24 mouse cellular contexts compared by ENCODE assay signal in the genomic region with DNA sequence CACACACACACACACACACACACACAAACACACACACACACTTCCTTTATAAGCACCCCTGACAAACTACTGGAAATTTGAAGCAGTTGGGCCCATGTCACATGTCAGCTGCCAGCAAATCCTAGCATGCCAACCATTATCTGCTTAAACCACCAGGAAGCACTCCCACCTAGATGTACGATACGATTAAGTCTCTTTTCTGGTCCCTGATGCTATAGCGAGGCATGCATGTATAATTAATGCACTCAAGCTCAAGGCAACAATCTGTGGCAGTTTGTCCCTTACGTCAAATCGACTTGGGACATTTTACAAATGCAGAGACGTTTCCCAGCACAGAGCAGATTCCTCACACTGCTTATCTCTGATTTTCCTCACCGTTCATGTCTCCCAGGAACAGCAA.
DNase-seq lines count a peak whose midpoint lies in the region; ATAC-seq and TF ChIP-seq lines count a peak whose summit lies in the region.
"Had no signal": no experiment of that assay in that cellular context is flagged by ENCODE, and none has a peak within 500 bp of the region (broad histone marks: within the 10 kb centered on the region; RNA-seq: fewer than 3 reads in every experiment).

No protein-coding gene starts in this region.

- no peak for TF ChIP-seq POLR2A in brain, embryonic 14.5 days (IDR thresholded peaks at IDR 0.05; ENCODE audit: borderline replicate concordance, extremely low read depth, insufficient read depth, insufficient read length, poor library complexity, severe bottlenecking)

- peaks cover 6% of the 10 kb centered on the region for H3K4me1 ChIP-seq in heart, embryonic 12.5 days (replicated peaks)
- H3K4me1 ChIP-seq in hindbrain, embryonic 15.5 days (replicated peaks) = 0 out of 2 replicates have a peak, but pooled peaks cover 5% of the 10 kb centered on the region
- peaks cover 4% of the 10 kb centered on the region; the same call in 1 of the 2 replicates for H3K4me1 ChIP-seq in midbrain, embryonic 16.5 days (ENCODE audit: control insufficient read depth, insufficient read depth, low read length)
- no peaks in the 10 kb centered on the region for H3K4me1 ChIP-seq in stomach, postnatal 0 days (replicated peaks; ENCODE audit: control insufficient read depth, insufficient read depth)
- H3K4me1 ChIP-seq: kidney, embryonic 15.5 days; limb, embryonic 10.5 days; stomach, embryonic 15.5 days had no signal

- H3K27me3 ChIP-seq in heart, embryonic 12.5 days (replicated peaks) = no peaks in the 10 kb centered on the region
- H3K27me3 ChIP-seq in hindbrain, embryonic 15.5 days = no peaks in the 10 kb centered on the region
- H3K27me3 ChIP-seq in midbrain, embryonic 16.5 days (ENCODE audit: control insufficient read depth, insufficient read depth, low read depth, low read length) = no peaks in the 10 kb centered on the region
- H3K27me3 ChIP-seq in stomach, postnatal 0 days (ENCODE audit: control insufficient read depth, insufficient read depth, low read length) = no peaks in the 10 kb centered on the region
- H3K27me3 ChIP-seq: kidney, embryonic 15.5 days; stomach, embryonic 15.5 days had no signal

- no peak overlapping the region for H3K27ac ChIP-seq in heart, embryonic 12.5 days (ENCODE audit: poor library complexity, severe bottlenecking)
- H3K27ac ChIP-seq in hindbrain, embryonic 15.5 days (replicated peaks) = no peak overlapping the region
- no peak overlapping the region for H3K27ac ChIP-seq in midbrain, embryonic 16.5 days (ENCODE audit: low read length)
- no peak overlapping the region for H3K27ac ChIP-seq in stomach, postnatal 0 days (replicated peaks)
- H3K27ac ChIP-seq: kidney, embryonic 15.5 days; limb, embryonic 10.5 days; stomach, embryonic 15.5 days had no signal

- no peak for TF ChIP-seq EP300 in stomach, postnatal 0 days (optimal IDR thresholded peaks at IDR 0.05)

- no peak for ATAC-seq in heart, embryonic 12.5 days (ENCODE audit: insufficient number of reproducible peaks, low FRiP score)
- no peak for ATAC-seq in hindbrain, embryonic 15.5 days (ENCODE audit: low FRiP score, low read depth)
- ATAC-seq in midbrain, embryonic 16.5 days = no peak
- no peak for ATAC-seq in stomach, postnatal 0 days (ENCODE audit: low FRiP score, low TSS enrichment)
- ATAC-seq: activated CD4-positive, CD25-positive, alpha-beta regulatory T cell, adult 4 months; intestine, embryonic 16.5 days; Patski had no signal

- DNase-seq in heart, postnatal 25 days (ENCODE audit: low spot score) = no peak
- peak; percentile 64 for DNase-seq in brain, embryonic 14.5 days (ENCODE audit: low read depth)
- DNase-seq in stomach, postnatal 0 days (ENCODE audit: low spot score) = no peak
- no peak for DNase-seq in B cell, adult 2 months
- no peak for DNase-seq in ovary, postnatal 36 days (ENCODE audit: low spot score)
- DNase-seq: adrenal gland, postnatal 25 days; cerebellum, postnatal 10 days; gastrocnemius, postnatal 10 days; heart, postnatal 36 days; lung, adult 2 months; lung, postnatal 4 days; right cerebral cortex, adult 18-20 months; spleen, adult 18-20 months; thymus, postnatal 14 days had no signal

- no peak for TF ChIP-seq CTCF in brain, embryonic 14.5 days (IDR thresholded peaks at IDR 0.05; ENCODE audit: borderline replicate concordance, extremely low read depth, insufficient read depth, insufficient read length)
- no peak for TF ChIP-seq CTCF in stomach, postnatal 0 days (IDR thresholded peaks at IDR 0.05; ENCODE audit: low read depth)

- H3K36me3 ChIP-seq in heart, embryonic 12.5 days = no peaks in the 10 kb centered on the region
- H3K36me3 ChIP-seq in hindbrain, embryonic 15.5 days = no peaks in the 10 kb centered on the region
- no peaks in the 10 kb centered on the region for H3K36me3 ChIP-seq in midbrain, embryonic 16.5 days (ENCODE audit: control insufficient read depth, insufficient read depth, low read length)
- no peaks in the 10 kb centered on the region for H3K36me3 ChIP-seq in stomach, postnatal 0 days (ENCODE audit: control insufficient read depth, insufficient read depth, low read length)
- H3K36me3 ChIP-seq: kidney, embryonic 15.5 days; limb, embryonic 10.5 days; stomach, embryonic 15.5 days had no signal

- 25% methylated on average over 7 of the region's 7 CpGs for WGBS in heart, embryonic 12.5 days
- 29% methylated on average over 7 of the region's 7 CpGs for WGBS in hindbrain, embryonic 15.5 days
- 20% methylated on average over 7 of the region's 7 CpGs for WGBS in midbrain, embryonic 16.5 days
- 50% methylated on average over 7 of the region's 7 CpGs for WGBS in stomach, postnatal 0 days

- H3K4me2 ChIP-seq in heart, embryonic 12.5 days = peak overlapping the region; percentile 19; the same call in 1 of the 2 replicates
- peak overlapping the region; percentile 37 for H3K4me2 ChIP-seq in hindbrain, embryonic 15.5 days
- H3K4me2 ChIP-seq in midbrain, embryonic 16.5 days (ENCODE audit: low read length) = peak overlapping the region; percentile 39
- no peak overlapping the region for H3K4me2 ChIP-seq in stomach, postnatal 0 days (replicated peaks; ENCODE audit: low read depth)
- H3K4me2 ChIP-seq: kidney, embryonic 15.5 days; liver, embryonic 11.5 days; stomach, embryonic 15.5 days had no signal

- no peak overlapping the region for H3K9ac ChIP-seq in heart, embryonic 12.5 days
- no peak overlapping the region for H3K9ac ChIP-seq in hindbrain, embryonic 15.5 days
- no peak overlapping the region for H3K9ac ChIP-seq in midbrain, embryonic 16.5 days (ENCODE audit: low read depth, low read length)
- no peak overlapping the region for H3K9ac ChIP-seq in stomach, postnatal 0 days (ENCODE audit: low read length)
- H3K9ac ChIP-seq: kidney, embryonic 15.5 days; stomach, embryonic 15.5 days had no signal

- no peak overlapping the region for H3K4me3 ChIP-seq in heart, embryonic 12.5 days
- no peak overlapping the region for H3K4me3 ChIP-seq in hindbrain, embryonic 15.5 days
- H3K4me3 ChIP-seq in midbrain, embryonic 16.5 days (ENCODE audit: low read depth, low read length) = no peak overlapping the region
- no peak overlapping the region for H3K4me3 ChIP-seq in stomach, postnatal 0 days (ENCODE audit: low read depth, low read length)
- H3K4me3 ChIP-seq: kidney, embryonic 15.5 days; limb, embryonic 10.5 days; stomach, embryonic 15.5 days had no signal

- no peaks in the 10 kb centered on the region for H3K9me3 ChIP-seq in heart, embryonic 12.5 days (replicated peaks)
- H3K9me3 ChIP-seq in hindbrain, embryonic 15.5 days = no peaks in the 10 kb centered on the region
- H3K9me3 ChIP-seq in midbrain, embryonic 16.5 days (replicated peaks; ENCODE audit: control insufficient read depth, low read length, poor library complexity, severe bottlenecking) = no peaks in the 10 kb centered on the region
- no peaks in the 10 kb centered on the region for H3K9me3 ChIP-seq in stomach, postnatal 0 days (ENCODE audit: control insufficient read depth, low read length)
- H3K9me3 ChIP-seq: kidney, embryonic 15.5 days; limb, embryonic 10.5 days; stomach, embryonic 15.5 days had no signal

- intact Hi-C loops in heart, postnatal 25 days (cut with DNase I) = no loop called here
